Mouse (Mus musculus) spleen, adult 2 months (tissue): ENCODE data around the gene Gm26992. TPM values are rescaled to one million over a fixed set of nuclear protein-coding genes. Genes with fewer than 3 reads are reported as not detected.

Source experiments
- DNase-seq, 2 experiments: peaks; one replicate each; pipeline versions ENCODE4 v3.0.0 to v3.0.0-alpha.2; 2012 to 2021; ENCODE audit warnings: low spot score in 2 of 2, low read depth in 1 of 2
- H3K27ac ChIP-seq: fragments of 200-500 bp; 2 replicates; pipeline ENCODE4 v1.5.1; 2012; ENCODE audit warnings: low read length, inconsistent platforms; ENCODE audit not compliant: insufficient read depth
- H3K27me3 ChIP-seq: fragments of 200-500 bp; 2 replicates; pipeline ENCODE4 v1.6.1; 2012; ENCODE audit warnings: mild to moderate bottlenecking, moderate library complexity, low read length, inconsistent platforms; ENCODE audit not compliant: control insufficient read depth, insufficient read depth
- H3K36me3 ChIP-seq: fragments of 200-500 bp; 2 replicates; pipeline ENCODE4 v1.6.1; 2012; ENCODE audit warnings: mild to moderate bottlenecking, low read length, inconsistent platforms; ENCODE audit not compliant: control insufficient read depth, insufficient read depth
- H3K4me1 ChIP-seq: fragments of 200-500 bp; 2 replicates; pipeline ENCODE4 v1.6.1; 2011; ENCODE audit warnings: inconsistent platforms; ENCODE audit not compliant: control insufficient read depth, insufficient read depth, insufficient read length
- H3K4me3 ChIP-seq: fragments of 200-500 bp; 2 replicates; pipeline ENCODE4 v1.5.1; 2011; ENCODE audit warnings: mild to moderate bottlenecking, inconsistent platforms; ENCODE audit not compliant: insufficient read depth, insufficient read length; ENCODE audit errors: extremely low read depth
- CTCF ChIP-seq: fragments of 200-500 bp; IDR thresholded peaks from 2 replicates; pipeline ENCODE4 v1.5.1; 2011; ENCODE audit warnings: mild to moderate bottlenecking, inconsistent platforms; ENCODE audit not compliant: insufficient read depth, insufficient read length, insufficient replicate concordance; ENCODE audit errors: extremely low read depth
- POLR2A ChIP-seq: fragments of 200-500 bp; IDR thresholded peaks from 2 replicates; pipeline ENCODE4 v1.6.1; 2011; ENCODE audit warnings: low read depth, low read length, inconsistent platforms
- WGBS: fragments of 180-500 bp; shearing (Covaris S2); methylation state at CpG from one replicate; pipeline ENCODE4 v1.1.7; 2018; 5-methylcytosine and 5-hydroxymethylcytosine counted together
- polyA plus RNA-seq: library from polyadenylated mRNA; depleted of rRNA; stranded (reverse); fragments of >200 nt; gene quantifications from 2 replicates; pipeline ENCODE4 v1.2.3, GENCODE M21; 2012

The Gm26992 gene
- polyA plus RNA-seq, 1 experiment: not detected

GRCm38 (mm10) chrX:103452815-103453214, 31.0 kb downstream of the Gm26992 start:
- Histone ChIP-seq H3K36me3 (no peaks in the 10 kb centered on the region), H3K4me3 (no peak overlapping the region), H3K4me1 (no peaks in the 10 kb centered on the region), H3K27ac (no peak overlapping the region), H3K27me3 (no peaks in the 10 kb centered on the region)
- TF ChIP-seq CTCF (no peak), POLR2A (no peak)
- 84% methylated on average over 6 of the region's 6 CpGs for WGBS
- no peak for DNase-seq

GRCm38 (mm10) chrX:103460056-103460455, 38.2 kb downstream of the Gm26992 start:
- TF ChIP-seq CTCF (no peak), POLR2A (no peak)
- WGBS: 84% methylated on average over 5 of the region's 5 CpGs
- no peaks in the 10 kb centered on the region for H3K4me1 ChIP-seq
- no peak overlapping the region for H3K27ac ChIP-seq
- DNase-seq: no peak
- no peaks in the 10 kb centered on the region for H3K36me3 ChIP-seq
- H3K4me3 ChIP-seq: no peak overlapping the region
- H3K27me3 ChIP-seq: no peaks in the 10 kb centered on the region

GRCm38 (mm10) chrX:103468998-103469397, 47.2 kb downstream of the Gm26992 start:
- no peaks in the 10 kb centered on the region for H3K27me3 ChIP-seq
- H3K4me1 ChIP-seq: no peaks in the 10 kb centered on the region
- no peak overlapping the region for H3K27ac ChIP-seq
- WGBS: 91% methylated on average over 2 of the region's 2 CpGs
- H3K4me3 ChIP-seq: no peak overlapping the region
- DNase-seq: no peak
- H3K36me3 ChIP-seq: no peaks in the 10 kb centered on the region
- TF ChIP-seq POLR2A: no peak
- no peak for TF ChIP-seq CTCF

GRCm38 (mm10) chrX:103472346-103472745, 50.5 kb downstream of the Gm26992 start:
- no peaks in the 10 kb centered on the region for H3K4me1 ChIP-seq
- no peaks in the 10 kb centered on the region for H3K36me3 ChIP-seq
- no peak overlapping the region for H3K4me3 ChIP-seq
- DNase-seq: no peak
- H3K27me3 ChIP-seq: no peaks in the 10 kb centered on the region
- no peak overlapping the region for H3K27ac ChIP-seq
- no peak for TF ChIP-seq POLR2A
- no peak for TF ChIP-seq CTCF
- WGBS: 85% methylated on average over 3 of the region's 3 CpGs

- Histone ChIP-seq H3K27ac (no peak overlapping the region), H3K4me3 (no peak overlapping the region), H3K36me3 (no peaks in the 10 kb centered on the region), H3K4me1 (no peaks in the 10 kb centered on the region), H3K27me3 (no peaks in the 10 kb centered on the region)
- 4% methylated on average over 3 of the region's 3 CpGs for WGBS
- TF ChIP-seq CTCF: peak; percentile 61; the same call in 1 of the 2 replicates
- no peak for TF ChIP-seq POLR2A
- peak; percentile 40 to 57 for DNase-seq
These were observed 55.7 kb downstream of the Gm26992 start for GRCm38 (mm10) chrX:103477507-103477906.

- 52% methylated on average over 32 of the region's 32 CpGs for WGBS
- Histone ChIP-seq H3K27ac (no peak overlapping the region), H3K4me1 (no peaks in the 10 kb centered on the region), H3K4me3 (no peak overlapping the region), H3K27me3 (no peaks in the 10 kb centered on the region), H3K36me3 (no peaks in the 10 kb centered on the region)
- no peak for TF ChIP-seq POLR2A
- DNase-seq: no peak
These were observed 59.7 kb downstream of the Gm26992 start for GRCm38 (mm10) chrX:103481243-103482096.

- H3K4me3 ChIP-seq: no peak overlapping the region
- TF ChIP-seq CTCF (no peak), POLR2A (no peak)
- 57% methylated on average over 24 of the region's 24 CpGs for WGBS
These were observed 60.3 kb downstream of the Gm26992 start for GRCm38 (mm10) chrX:103482097-103482451.

More at GRCm38 (mm10) chrX:103482097-103482451, 60.3 kb downstream of the Gm26992 start:
- Histone ChIP-seq H3K36me3 (no peaks in the 10 kb centered on the region), H3K4me1 (no peaks in the 10 kb centered on the region), H3K27me3 (no peaks in the 10 kb centered on the region), H3K27ac (no peak overlapping the region)
- no peak for DNase-seq
